Mouse (Mus musculus) adrenal gland, adult 18-20 months (tissue): Measurements from ENCODE around the gene Jmjd7. TPM values are rescaled to one million over a fixed set of nuclear protein-coding genes. Genes with fewer than 3 reads are reported as not detected.
A peak's percentile ranks its signal among the peaks of the same experiment; 100 is the strongest.

Experiments used
- DNase-seq, 2 experiments: peaks; one replicate each; pipeline ENCODE4 v3.0.0; 2021 to 2022; ENCODE audit warnings: low spot score in 2 of 2
- total RNA-seq, 2 experiments: library from RNA; stranded (reverse); gene quantifications; 1 replicate in 1 of 2; 2 replicates in 1 of 2; pipeline ENCODE4 v1.2.3; 2021

The Jmjd7 gene
- total RNA-seq, 2 experiments from 2014 or later: 5.4 to 6.2 TPM

- DNase-seq: peak; percentile 37 to 58
These were observed 15.7 kb upstream of the Jmjd7 start for GRCm38 (mm10) chr2:120011462-120012200.

GRCm38 (mm10) chr2:120012924-120013323 is 14.4 kb upstream of the Jmjd7 start:
- DNase-seq: no peak

GRCm38 (mm10) chr2:120013831-120014486 is 13.3 kb upstream of the Jmjd7 start:
- no peak for DNase-seq

GRCm38 (mm10) chr2:120015882-120016281 is 11.4 kb upstream of the Jmjd7 start:
- no peak for DNase-seq

GRCm38 (mm10) chr2:120017599-120017998 is 9.7 kb upstream of the Jmjd7 start:
- DNase-seq: no peak

- peak; percentile 60 to 67 for DNase-seq
These were observed 2.9 kb upstream of the Jmjd7 start for GRCm38 (mm10) chr2:120024337-120024736.

GRCm38 (mm10) chr2:120027950-120028331 is 658 bp downstream of the Jmjd7 start:
- DNase-seq: no peak

- DNase-seq: no peak
These were observed 3.1 kb downstream of the Jmjd7 start for GRCm38 (mm10) chr2:120030380-120030779.

- DNase-seq: no peak
These were observed 5.6 kb downstream of the Jmjd7 start, which contains the start of gene Pla2g4b for GRCm38 (mm10) chr2:120032726-120033467. Pla2g4b (plus strand) TSS chr2:120033417.

GRCm38 (mm10) chr2:120033726-120034125 is 6.4 kb downstream of the Jmjd7 start:
- no peak for DNase-seq

GRCm38 (mm10) chr2:120037744-120038143 is 10.5 kb downstream of the Jmjd7 start:
- DNase-seq: no peak

- DNase-seq: no peak
These were observed 13.7 kb downstream of the Jmjd7 start for GRCm38 (mm10) chr2:120040991-120041390.

GRCm38 (mm10) chr2:120044101-120044603 is 16.9 kb downstream of the Jmjd7 start:
- no peak for DNase-seq

- no peak for DNase-seq
These were observed 17.4 kb downstream of the Jmjd7 start for GRCm38 (mm10) chr2:120044676-120045075.

GRCm38 (mm10) chr2:120046486-120047310 is 19.4 kb downstream of the Jmjd7 start:
- DNase-seq: no peak

GRCm38 (mm10) chr2:120048173-120048572 is 20.9 kb downstream of the Jmjd7 start:
- no peak for DNase-seq

- peak; percentile 24 to 56 for DNase-seq
These were observed 22.5 kb downstream of the Jmjd7 start for GRCm38 (mm10) chr2:120049632-120050274.

GRCm38 (mm10) chr2:120051405-120051804 is 24.1 kb downstream of the Jmjd7 start:
- DNase-seq: no peak

- DNase-seq: peak in 1 of 2 experiments; percentile 21
These were observed 27.7 kb downstream of the Jmjd7 start for GRCm38 (mm10) chr2:120054771-120055552.
